Mouse (Mus musculus): Measurements from ENCODE around the gene Mex3d. TPM values are rescaled to one million over a fixed set of nuclear protein-coding genes. Genes with fewer than 3 reads are reported as not detected.
"Not testable (repeated sequence)": the region's sequence is repeated elsewhere in the genome, so short reads cannot be mapped to it uniquely, and the experiment has no call there.

The Mex3d gene
- total RNA-seq, 2 experiments from 2014 or later, result 12.7 to 16.1 TPM

DNA sequence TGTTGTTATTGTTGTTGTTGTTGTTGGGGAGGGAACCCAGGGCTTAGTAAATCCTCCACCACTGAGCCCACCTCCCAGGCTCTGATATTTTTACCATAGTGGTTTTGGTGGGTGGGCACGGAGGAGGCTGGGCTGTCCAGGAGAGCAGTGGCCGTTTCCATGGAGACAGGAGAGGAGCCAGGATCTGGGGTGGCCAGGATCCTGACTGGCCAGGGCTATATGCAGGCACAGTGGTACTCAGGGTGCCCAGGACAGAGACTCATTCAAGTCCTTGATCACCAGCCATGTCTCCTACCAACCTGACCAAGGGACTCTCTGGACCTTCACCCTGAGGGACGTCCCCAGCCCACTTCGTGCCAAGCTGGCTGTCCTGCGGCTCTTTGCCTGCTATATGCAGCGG, 23.7 kb downstream of the Mex3d start:
- DNase-seq, result no peak
- intact Hi-C loops (cut with DNase I), result no loop called here

DNA sequence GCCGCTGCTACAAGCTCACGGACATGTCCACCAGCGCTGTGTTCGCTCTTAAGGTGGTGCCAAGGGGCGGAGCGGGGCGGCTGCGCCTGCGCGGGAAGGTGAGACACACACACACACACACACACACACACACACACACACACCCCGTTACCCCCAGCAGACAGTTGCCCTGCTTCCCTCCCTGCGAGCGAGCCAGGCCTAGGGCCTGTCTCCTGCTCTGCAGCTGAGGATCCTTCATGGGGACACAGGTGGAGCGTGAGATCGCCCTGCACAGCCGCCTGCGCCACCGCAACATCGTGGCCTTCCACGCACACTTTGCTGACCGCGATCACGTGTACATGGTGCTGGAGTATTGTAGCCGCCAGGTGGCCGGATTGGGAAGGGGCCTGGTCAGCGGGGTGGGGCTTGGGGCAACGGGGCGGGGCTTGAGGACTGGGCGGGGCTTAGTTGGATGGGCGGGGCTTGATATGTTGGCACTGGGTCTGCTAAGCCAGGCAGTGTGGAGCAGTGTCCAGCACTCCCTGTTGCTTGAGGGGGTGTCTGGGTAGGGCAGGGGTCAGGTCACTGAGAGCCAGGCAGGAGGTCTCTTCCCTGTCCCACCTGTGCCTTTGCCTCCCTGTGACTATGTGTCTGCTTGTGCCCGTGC, 29.3 kb downstream of the Mex3d start:
- intact Hi-C loops (cut with DNase I), result no loop called here
- DNase-seq, result peak in 1 of 2 experiments; percentile 22

DNA sequence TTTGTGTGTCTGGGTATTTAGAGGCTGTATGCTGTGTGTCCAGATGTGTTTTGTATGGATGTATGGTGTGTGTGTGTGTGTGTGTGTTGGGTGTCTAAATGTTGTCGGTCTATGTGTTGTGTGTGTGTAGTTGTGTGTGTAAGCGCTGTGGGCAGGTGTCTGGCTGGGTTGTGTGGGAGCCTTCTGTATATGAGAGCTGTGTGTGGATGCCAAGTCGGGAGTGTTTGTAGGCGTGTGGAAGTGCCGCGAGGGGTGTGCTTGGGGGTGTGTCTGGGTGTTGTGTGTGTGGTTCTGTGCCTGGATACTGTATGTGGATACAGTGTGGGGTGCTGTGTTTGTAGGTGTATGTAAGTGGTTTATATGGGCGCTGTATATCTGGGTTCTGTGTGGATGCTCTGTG, 30.1 kb downstream of the Mex3d start:
- intact Hi-C loops (cut with DNase I), result no loop called here
- no peak for DNase-seq

DNA sequence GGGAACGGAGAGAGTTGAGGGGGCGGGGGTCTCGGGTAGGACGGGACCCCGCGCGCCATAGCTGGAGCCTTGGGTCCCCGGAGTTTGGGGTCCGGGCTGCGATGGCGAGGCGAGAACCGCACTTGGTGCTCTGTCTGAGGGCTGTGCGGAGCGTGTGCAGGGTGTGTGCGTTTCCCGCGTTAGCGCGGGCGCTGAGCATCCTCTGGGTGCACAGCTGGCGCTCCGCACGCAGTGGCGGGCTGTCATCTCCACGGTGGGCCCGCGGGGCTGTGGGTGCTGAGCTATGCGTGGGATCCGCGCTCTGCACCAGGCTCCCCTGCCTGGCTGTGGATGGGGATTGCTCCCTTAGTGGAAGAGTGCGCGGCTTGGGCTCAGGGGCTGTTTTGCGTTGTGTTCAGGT, 30.7 kb downstream of the Mex3d start:
- intact Hi-C loops (cut with DNase I), result no loop called here
- DNase-seq, result no peak

DNA sequence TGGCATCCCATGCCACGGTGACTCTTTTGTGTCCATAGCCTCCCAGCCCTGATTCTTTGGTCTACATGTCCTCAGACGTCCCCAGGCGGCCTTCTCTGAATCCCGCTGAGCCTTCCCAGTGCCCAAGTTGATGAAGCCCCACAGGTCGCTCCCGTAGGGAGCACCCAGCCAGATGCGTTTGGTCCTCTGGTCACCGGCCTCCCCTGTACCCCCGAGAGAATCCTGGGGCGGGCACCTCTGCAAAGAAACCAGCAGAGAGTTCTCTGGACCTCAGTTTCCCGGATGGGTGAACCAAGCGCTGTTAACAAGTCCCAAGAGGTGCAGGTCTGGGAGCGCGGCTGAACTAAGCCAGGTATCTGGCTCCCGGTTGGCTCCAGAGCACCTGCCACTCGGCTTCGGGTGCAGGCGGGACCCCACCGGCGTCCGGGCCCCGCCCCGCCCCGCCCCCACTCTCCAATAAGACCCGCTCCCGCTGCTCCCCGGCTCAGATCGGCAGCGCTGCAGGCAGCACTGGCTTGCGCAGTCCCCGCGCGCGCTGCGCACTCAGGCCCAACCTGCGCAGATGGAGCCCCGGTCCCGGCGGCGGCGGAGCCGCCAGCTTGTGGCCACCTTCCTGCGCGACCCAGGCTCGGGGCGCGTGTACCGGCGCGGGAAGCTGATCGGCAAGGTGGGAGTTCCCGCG, 31.3 kb downstream of the Mex3d start, which contains the start of gene Plk5:
TSS of gene Plk5 (plus strand) at position 459 of the 682 bp plus-strand sequence.
- no peak for DNase-seq
- intact Hi-C loops (cut with DNase I), result no loop called here

DNA sequence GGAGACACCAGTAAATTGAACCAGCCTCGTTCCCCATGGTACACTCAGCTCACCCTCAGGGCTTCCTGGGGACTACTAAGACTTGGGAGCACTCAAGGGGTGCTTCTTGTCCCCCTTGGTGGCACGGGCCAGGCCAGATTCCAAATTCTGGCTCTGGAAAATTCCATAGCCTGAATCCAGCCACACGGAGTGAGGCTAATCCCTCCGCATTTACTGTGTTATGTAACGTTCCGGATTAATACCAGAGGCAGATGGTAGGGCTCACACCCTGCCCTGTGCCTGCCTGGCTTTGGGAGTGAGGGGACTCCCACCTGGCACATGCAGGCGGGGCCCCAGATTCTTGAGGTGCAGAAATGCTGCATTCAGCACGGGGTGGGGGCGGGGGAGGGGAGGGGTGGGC, 32.0 kb downstream of the Mex3d start:
- intact Hi-C loops (cut with DNase I), result no loop called here
- no peak for DNase-seq

DNA sequence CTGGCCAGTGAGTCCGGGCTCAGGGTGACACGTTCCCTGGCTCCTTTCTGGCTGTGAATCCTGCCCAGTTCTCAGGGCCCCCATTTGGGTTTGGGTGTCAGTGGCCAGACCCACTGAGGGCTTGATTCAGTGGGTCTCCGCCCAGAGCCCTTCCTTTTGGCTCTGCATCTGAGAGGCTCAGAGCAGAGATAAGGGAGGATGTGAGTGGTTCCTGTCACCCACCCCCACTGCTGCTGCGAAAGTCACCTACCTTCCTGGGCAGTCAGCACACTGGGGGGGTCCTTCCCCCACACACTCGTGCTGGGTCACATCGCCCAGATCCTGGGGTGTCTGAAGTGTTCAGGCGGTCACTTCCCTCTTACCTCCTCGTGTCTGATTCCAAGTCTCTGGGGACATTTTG, 34.7 kb downstream of the Mex3d start:
- no peak for DNase-seq
- intact Hi-C loops (cut with DNase I), result no loop called here

DNA sequence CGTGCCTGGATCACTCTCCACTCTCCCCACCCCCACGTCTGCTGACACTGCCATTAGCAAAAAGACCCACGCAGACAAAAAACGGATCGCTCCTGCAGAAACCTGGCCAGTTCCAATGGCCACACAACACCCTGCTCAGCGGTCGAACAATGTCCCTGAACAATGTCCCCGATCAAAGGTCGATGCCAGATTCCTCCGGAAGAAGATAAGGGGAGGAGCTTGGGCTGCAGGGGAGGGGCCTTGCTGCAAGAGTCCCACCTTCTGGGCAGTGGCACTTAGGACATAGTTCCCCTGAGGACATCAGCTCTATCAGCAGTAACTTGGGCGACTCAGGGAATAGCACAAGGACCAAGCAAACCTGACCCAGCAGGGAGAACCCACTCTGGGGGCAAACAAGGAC, 35.6 kb downstream of the Mex3d start:
- intact Hi-C loops (cut with DNase I), result no loop called here
- no peak for DNase-seq

DNA sequence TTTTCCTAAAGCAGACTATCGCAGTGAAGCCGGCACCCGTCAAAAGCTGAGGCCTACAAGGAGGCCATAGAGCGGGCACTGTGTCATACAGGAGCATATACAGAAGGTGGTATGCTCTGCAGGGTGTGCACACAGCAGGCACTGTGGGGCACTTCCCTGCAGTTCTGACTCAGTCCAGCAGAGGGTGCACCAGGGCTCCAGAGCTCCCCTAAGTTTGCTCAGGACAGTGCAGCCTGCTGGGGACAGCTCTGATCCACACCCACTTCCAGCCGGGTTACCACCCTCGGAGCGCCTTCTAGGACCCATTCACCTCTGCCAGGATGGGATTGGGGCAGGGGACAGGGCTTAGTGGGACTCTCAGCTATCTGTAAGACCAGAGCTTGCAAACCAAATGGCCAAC, 37.2 kb downstream of the Mex3d start:
- intact Hi-C loops (cut with DNase I), result loop anchor here (1.0 kb wide), 1 partner anchor 24 kb away; no protein-coding TSS in a partner anchor
- peak; percentile 90 to 94 for DNase-seq

DNA sequence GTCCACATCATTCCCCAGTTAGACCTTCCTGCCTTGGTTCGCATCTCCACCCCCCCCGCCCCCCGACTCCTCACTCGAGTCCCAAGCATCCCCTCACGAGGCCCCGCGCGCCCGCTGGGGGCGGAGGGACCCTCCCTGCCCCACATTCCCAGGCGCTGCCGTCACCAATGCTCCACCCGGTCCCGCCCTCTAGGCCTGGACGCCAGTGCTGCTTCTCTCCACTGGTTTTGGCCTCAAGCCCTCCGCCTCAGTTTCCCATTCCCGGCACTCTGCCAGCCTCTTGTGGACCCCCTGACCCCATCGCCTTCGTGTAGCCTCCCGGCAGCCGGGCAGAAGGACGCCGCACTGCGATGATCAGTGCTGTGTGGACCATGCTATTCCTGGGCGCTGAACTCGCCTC, 38.5 kb downstream of the Mex3d start:
- intact Hi-C loops (cut with DNase I), result loop anchor here (1.0 to 10.0 kb wide), 2 partner anchors 54 to 174 kb away; partner anchors contain the start of genes 1600002K03Rik, Apc2 and Efna2
- peak; percentile 48 to 69 for DNase-seq

DNA sequence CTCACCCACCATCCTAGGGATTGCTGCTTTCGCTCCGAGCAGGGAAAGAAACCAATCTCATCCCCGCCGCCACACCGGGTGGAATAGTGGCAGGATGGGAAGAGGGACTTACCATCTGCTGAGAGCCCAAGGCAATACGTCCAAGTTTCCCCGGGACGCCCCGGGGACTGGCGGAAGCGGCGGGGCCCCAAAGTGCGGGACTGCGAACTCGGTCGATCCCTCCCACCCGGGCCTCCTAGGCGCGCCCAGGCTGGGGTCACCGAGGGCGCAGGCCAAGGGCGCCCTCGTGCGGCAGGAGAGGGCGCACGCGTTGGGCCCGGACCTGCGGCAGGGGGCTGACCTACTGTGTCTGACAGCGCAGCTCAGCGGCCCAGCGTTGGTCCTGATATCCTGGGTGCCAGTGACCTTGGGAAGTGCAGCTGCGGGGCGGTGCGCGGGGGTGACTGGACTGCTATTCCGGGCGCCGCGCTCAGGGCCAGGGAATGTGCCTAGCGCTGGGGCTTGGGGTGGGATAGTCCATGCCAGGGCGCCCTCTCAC, 39.1 kb downstream of the Mex3d start, which contains the start of gene Adamtsl5:
TSS of gene Adamtsl5 (minus strand) at position 169 of the 538 bp plus-strand sequence.
- DNase-seq, result peak; percentile 82
- intact Hi-C loops (cut with DNase I), result loop anchor here (1.0 to 10.0 kb wide), 2 partner anchors 53 to 174 kb away; partner anchors contain the start of genes 1600002K03Rik, Apc2 and Efna2

DNA sequence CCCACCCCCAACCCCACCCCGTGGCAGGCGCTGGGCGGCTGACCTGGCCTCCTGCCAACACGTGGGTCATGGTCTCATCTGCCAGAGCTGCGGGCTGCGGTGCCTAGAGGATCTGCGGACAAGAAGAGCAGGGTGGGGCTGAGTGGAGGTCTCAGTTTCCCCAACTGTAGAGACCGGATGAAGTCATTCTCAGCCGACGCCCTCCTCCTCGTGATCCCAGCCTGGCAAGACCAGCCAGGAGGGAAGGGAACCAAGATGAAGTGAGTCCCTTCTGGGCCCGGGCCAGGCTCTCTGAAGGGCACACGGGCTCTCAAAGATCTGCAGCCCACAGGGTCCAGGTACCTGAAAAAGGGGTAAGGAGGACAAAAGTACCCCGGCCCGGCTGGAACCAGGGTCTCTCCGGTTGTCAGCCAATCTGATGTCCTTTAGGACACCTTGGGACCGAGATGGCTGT, 39.9 kb downstream of the Mex3d start:
- intact Hi-C loops (cut with DNase I), result loop anchor here (10.0 kb wide), 1 partner anchor 173 kb away; the partner anchor contains the start of genes 1600002K03Rik and Efna2
- peak; percentile 61 to 63 for DNase-seq

DNA sequence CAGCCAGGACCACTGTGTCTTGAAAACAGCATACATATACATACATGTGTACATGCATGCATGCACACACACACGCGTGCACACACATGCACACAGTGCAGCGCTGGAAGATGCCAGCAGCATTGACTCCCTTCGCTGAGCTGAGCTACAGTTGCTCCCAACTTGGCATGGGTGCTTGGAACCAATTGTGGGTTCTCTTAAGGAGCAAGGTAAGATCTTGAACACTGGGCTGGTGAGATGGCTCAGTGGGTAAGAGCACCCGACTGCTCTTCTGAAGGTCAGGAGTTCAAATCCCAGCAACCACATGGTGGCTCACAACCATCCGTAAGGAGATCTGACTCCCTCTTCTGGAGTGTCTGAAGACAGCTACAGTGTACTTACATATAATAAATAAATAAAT, 41.5 kb downstream of the Mex3d start:
- intact Hi-C loops (cut with DNase I), result loop anchor here (10.0 kb wide), 1 partner anchor 171 kb away; the partner anchor contains the start of genes 1600002K03Rik and Efna2
- DNase-seq, result not testable (repeated sequence)

DNA sequence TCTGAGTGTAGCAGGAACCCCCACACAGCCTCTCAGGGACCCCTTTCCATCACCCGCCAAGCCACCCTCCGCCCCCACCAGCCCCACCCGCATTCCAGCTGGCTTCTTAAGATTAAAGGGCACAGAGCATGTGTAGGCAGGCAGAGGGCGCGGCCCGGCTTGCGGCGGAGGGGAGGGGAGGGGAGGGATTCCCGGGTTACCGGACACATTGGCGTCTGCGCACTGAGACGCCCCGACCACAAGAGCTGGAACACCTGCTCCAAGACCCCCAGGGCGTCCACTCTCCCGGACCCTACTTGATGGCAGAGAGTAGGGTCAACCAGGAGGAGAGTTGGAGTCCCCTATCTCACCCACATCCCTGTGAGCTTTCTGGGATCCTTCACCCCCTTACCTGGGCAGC, 42.3 kb downstream of the Mex3d start:
- no peak for DNase-seq
- intact Hi-C loops (cut with DNase I), result loop anchor here (10.0 kb wide), 1 partner anchor 170 kb away; the partner anchor contains the start of genes 1600002K03Rik and Efna2

DNA sequence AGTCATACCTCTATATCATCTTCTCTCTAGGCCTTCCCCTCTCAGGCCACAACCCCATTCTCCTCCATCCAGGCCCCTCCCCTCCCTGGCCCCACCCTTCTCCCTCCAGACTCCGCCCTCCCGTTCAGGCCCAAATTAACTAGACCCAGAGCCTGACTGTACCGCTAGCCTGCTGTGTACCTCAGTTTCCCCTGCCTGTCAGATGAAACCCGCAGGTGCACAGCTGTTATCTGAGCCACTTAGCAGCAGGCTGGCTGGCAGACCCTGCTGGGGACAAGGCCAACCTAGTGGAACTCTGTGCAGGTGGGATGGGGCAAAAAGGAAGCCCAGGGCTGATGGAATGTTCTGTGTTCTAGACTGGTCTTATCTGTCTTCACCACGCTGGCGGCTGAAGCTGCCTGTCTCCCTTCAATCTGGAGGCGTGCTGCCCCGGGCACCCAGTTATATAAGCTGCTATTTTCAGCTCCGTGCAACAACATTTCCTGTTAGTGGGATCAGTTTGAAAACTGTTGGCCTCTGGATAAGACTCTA, 43.3 kb downstream of the Mex3d start:
- DNase-seq, result peak in 1 of 2 experiments; percentile 44
- intact Hi-C loops (cut with DNase I), result loop anchor here (10.0 kb wide), 1 partner anchor 169 kb away; the partner anchor contains the start of genes 1600002K03Rik and Efna2

DNA sequence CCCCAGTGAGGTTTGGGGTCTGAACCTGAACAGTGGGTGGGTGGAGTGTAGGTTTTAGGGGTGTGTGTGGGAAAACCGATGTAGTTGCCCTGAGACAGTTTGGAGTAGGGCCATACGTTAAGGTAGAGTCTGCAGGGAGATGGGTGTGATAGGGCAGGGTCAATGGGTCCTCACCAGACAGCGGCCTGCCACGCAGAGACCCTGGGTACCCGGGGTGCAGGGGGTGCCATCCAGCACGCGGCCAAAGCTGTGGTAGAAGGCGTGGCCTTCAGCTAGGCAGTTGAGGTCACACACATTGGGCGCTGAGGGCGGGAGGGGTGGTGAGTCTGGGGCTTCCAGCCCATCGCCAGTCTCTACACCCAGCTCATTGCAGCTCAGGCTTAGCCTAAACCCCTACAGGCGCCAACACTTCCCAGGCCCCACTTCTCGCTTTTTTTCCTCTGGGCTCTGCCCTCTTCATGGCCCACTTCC, 44.0 kb downstream of the Mex3d start:
- DNase-seq, result no peak
- intact Hi-C loops (cut with DNase I), result loop anchor here (10.0 kb wide), 1 partner anchor 169 kb away; the partner anchor contains the start of genes 1600002K03Rik and Efna2

DNA sequence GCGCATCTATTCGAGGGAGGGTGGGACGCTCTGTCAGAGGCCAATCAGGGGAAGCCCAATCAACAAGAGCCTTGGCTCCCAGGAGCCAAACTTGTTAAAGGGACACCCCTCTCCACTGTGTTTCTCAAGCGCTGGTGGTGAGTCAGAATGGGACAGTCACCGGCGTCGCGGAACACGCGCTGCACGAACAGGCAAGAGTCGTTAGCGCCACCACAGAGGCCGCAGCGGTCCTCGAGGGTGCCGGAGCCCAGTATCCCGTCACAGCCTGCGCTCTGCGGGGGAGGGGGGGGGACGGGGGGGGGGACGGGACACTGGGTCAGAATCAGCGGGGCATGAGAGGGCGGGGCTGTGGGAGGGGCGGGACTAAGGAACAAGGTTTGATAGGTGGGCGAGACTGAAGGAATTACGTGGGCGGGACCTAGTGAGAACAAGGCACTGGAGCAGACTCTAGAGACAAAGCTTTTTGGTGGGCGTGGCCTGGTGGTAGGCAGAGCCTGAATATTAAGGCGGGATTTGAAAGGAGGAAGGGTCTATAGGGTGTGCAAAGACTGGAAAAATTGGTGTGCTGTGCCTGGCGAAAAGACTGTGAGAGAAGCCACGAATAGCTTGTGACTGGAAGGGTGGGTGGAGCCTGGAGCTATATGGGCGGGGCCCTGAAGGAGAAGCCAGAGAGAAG, 44.6 kb downstream of the Mex3d start:
- DNase-seq, result peak; percentile 53 to 62
- intact Hi-C loops (cut with DNase I), result loop anchor here (10.0 kb wide), 1 partner anchor 168 kb away; the partner anchor contains the start of genes 1600002K03Rik and Efna2

DNA sequence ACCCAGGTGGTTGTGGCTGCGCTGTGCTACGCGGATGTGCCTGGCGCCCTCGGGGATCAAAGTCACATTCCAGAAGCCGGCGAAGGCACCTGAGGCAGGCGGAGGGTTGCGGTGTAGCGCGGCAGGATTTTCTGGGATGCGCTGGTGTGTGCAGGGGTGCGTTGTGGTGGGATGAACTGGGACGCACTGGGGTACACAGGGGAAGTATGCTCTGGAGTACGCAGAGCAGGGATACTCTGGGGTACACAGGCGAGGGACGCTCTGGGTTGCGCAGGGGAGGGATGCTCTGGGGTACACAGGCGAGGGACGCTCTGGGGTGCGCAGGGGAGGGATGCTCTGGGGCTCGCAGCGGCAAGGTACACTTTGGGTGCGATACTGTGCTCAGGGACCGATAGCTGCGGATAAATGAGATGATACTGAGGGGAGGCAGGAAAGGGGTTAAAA, 45.1 kb downstream of the Mex3d start:
- intact Hi-C loops (cut with DNase I), result loop anchor here (10.0 kb wide), 1 partner anchor 168 kb away; the partner anchor contains the start of genes 1600002K03Rik and Efna2
- no peak for DNase-seq

DNA sequence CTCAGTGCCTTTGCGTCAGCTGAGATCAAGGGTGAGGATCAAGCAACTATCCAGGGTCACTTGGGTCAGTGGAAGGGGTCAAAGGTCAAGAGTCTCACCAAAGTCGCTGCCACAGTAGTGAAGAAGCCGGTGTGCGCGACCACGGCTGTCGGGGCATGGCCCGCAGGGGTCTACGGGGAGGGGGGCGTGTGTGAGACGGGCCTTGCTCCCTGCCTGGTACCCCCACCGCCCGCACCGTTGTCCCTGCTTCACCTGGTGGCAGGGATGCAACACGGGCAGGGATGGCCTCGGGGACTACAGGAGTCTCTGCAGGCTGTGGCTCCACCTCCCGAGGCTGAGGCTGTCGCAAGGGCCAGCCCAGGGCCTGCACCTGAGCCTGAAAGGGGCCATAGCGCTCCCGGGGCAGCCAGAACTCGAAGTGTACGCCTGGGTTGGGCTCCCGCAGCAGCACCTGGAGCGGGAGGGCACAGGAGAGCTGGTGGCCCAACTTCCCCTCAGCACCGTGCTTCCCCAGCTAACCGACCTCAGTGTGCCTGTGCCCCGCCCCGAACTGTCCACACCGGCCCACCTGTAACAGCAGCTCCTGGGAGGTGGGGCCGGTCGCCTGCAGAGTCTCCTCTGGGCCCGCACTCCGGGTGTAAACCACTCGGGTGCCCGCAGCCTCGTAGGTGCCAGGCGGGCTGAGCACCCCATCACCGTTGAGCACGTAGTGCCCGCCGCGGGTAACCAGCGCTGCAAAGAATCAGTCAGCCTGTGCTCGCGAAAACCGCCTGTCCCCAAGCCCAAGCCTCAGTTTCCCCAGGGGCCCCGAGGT, 45.8 kb downstream of the Mex3d start:
- intact Hi-C loops (cut with DNase I), result loop anchor here (10.0 kb wide), 1 partner anchor 167 kb away; the partner anchor contains the start of genes 1600002K03Rik and Efna2
- no peak for DNase-seq
